Mouse (Mus musculus) liver (tissue): ENCODE results near the gene Col1a2.
A peak's percentile ranks its signal among the peaks of the same experiment; 100 is the strongest.

Source experiments
- DNase-seq: peaks from one replicate; pipeline ENCODE4 v3.0.0-alpha.2; 2020; ENCODE audit warnings: mixed read lengths

Col1a2 gene

DNA sequence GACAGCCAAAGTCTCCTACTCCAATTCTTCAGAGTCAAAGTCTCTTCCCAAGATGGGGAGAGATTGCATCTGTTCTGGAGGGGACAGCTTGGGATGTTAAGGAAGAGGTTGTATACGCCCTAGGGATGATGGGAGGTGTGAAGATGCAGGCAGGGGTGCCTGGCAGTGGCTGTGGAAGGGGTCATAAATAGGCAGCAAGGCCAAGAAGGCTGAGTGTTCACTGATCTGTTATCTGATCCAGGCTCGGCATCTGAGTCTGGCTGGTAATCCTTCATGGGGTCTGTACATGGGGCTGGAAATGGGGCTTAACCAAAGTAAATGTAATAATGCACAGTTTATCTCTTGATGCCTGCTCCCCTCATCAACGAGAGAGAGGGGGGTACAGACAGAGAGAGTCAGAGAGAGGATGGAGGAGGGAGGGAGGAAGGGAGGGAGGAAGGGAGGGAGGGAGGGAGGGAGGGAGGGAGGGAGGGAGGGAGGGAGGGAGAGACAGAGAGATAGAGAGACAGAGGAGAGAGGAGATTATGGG is at the start of gene Col1a2:
Col1a2 (plus strand) TSS at position 212 of the 529 bp plus-strand sequence.
- no peak for DNase-seq

GRCm38 (mm10) chr6:4455518-4455917 is 49.1 kb upstream of the Col1a2 start:
- no peak for DNase-seq

GRCm38 (mm10) chr6:4455961-4456617 is 48.5 kb upstream of the Col1a2 start:
- DNase-seq: peak; percentile 12

DNA sequence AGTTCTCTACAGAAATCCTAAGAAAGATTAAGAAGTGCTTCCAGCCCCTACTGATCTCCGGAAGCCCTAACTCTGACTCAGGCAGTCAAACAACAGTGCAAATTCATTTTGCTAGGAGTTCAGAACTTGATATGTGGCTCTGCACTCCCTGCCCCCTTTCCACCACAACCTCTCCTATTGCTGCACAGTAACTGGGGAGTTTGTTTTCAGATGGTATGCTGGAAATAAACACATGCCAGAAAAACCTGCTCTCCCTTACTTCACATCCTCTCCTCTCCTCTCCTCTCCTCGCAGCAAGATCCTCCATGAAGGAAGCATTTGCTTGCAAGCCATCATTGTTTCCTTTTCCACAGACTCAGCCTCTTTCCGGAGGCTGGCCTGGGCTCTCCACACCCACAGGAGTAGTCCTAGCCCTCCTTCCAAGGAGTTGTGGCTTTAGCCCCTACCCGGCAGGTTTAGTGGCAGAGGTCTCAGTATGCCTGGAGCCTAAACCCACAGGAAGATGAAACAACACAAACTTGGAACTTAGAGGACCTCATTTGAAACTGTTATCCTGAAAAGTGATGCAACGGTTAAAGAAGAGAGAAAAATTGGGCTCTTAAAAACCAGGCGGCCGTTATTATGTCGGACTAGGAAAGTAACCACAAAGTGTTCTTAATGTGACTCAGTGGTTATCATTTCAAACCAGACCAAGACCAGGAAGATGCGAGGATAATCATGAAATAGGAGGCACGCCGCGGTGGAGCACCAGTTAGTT is 47.7 kb upstream of the Col1a2 start:
- DNase-seq: peak; percentile 6

DNA sequence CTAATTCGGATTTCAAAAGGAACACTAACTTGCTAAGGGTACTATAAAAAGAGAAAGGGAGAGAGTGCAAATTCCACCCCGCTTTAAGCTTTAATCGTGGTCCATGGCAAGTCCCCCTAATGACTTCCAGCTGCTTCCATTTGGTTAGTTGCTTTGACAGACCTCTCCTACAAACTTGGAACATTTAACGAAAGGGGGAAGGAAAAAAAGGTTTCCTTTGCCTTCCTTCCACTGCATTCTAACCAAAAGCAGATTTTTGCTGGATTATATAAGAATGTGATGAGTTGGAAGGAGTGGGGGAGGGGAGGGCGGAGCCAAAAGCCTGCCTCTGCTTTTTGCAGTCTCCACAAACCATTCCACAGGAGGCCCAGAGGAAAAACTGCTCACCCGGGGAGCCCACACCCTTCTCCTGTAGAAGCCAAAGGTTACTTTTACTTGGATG is 47.0 kb upstream of the Col1a2 start:
- peak; percentile 58 for DNase-seq

GRCm38 (mm10) chr6:4465320-4465719 is 39.3 kb upstream of the Col1a2 start:
- DNase-seq: no peak

GRCm38 (mm10) chr6:4483577-4483936 is 21.1 kb upstream of the Col1a2 start:
- DNase-seq: no peak

DNA sequence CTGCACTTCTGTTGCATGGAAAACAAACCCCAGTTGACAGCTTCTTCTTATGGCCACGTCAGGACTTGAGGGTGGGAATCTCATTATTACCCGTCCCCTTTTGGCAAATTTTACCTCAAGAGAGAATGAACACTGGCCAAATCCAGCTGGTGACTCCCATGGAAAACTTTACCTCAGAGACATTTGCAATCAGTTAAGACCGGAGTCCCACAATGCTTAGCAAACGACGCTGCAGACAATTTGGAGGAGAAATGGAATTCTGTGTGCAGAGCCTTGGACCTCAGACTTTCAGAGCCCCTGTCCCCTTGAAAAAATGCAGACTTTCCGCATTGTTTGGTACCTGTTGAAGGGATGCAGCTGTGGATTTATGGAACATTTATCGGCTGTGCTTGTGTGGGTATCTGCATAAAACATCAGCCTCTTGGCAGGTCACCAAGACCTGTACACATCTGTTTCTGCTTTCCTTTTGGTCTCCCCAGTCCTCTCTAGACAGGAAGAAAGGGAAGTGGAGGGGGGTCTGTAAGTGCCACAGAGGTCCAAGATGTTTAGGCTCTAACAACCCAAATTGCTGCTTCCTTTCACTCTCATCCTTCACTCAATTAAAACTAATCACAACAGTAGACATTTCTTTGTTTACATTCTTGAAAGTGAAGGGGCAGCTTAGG is 20.5 kb upstream of the Col1a2 start:
- DNase-seq: no peak

- DNase-seq: peak; percentile 16
Measured at GRCm38 (mm10) chr6:4488349-4488748, 16.3 kb upstream of the Col1a2 start.

DNA sequence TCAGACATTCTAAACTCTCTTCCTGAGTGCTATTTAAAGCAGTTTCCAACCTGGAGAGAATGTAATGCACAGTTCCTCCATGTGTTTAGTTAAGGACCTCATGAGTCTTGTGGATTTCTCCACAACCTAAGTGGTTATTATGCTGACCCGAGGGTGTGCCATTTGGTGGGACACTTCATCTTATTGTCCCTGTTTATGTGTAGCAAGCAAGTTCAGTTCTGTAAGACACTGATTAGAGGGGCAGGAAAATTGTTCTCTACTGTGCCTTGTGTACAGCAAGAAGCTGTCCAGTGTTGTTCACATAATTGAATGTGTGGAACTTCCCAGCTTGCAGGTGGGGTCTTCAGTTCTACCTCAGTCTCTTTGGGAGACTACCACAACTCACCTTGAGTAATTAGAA is 15.6 kb upstream of the Col1a2 start:
- DNase-seq: no peak

DNA sequence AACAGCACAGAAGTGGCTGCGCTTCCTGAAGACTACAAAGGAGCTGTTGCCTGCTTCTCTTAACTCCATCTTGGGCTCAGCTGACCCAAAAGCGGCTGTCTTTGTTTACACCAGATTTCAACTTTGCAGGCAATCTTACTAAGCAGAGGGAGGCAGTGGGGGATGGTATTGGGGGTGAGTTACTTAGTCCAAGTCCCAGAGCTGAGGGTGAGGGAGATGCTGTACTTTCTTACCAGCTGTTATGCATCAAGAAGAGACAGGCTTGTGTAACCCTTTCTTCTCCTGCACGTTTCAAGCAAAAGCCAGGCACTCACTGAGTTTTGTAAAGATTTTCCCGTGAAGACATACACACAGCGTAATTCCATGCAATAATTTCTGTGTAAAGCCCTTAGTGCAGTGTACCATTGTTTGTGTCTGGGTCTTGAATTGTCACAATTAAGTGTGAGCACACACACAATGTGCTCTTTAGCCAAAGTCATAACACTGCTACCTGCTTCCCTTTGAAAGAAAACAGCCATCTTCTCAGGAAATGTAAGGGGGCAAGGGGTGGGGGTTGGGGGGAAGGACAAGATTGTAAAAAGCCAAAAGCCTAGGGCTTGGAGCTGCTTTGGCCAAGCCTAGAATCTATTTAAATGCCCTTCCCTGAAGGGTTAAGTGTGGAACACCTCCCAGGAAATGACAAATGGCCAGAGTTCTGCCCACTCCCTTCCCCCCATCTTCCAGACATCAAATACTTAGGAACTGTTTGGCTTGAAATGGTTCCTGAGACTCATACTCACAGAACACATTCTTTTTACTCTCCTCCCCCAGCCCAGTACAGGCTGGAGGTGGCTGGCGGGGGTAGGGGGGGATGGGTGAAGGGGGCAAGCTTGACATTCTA is 15.0 kb upstream of the Col1a2 start:
- DNase-seq: peak; percentile 42

GRCm38 (mm10) chr6:4493666-4494065 is 10.9 kb upstream of the Col1a2 start:
- DNase-seq: no peak

- no peak for DNase-seq
Measured at GRCm38 (mm10) chr6:4496428-4496827, 8.2 kb upstream of the Col1a2 start.

DNA sequence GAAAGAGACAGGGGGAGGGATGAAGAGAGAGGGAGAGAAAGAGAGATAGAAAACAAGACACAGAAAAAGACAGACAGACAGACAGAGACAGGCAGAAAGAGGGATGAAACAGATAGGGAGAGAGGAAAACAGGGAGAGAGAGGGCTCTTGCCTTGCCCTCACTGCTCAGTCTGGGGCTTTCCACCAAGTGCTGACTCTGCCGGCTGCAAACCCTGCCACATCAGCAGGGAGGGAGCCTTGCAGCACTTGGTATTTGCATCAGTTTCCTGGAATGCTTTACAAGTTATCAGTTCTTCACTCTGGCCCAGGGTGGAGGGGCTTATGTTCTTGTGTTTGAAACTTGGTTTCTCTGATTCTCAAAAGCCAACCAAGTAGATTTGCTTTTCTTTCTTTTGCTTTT is 1.5 kb upstream of the Col1a2 start:
- DNase-seq: peak; percentile 21

DNA sequence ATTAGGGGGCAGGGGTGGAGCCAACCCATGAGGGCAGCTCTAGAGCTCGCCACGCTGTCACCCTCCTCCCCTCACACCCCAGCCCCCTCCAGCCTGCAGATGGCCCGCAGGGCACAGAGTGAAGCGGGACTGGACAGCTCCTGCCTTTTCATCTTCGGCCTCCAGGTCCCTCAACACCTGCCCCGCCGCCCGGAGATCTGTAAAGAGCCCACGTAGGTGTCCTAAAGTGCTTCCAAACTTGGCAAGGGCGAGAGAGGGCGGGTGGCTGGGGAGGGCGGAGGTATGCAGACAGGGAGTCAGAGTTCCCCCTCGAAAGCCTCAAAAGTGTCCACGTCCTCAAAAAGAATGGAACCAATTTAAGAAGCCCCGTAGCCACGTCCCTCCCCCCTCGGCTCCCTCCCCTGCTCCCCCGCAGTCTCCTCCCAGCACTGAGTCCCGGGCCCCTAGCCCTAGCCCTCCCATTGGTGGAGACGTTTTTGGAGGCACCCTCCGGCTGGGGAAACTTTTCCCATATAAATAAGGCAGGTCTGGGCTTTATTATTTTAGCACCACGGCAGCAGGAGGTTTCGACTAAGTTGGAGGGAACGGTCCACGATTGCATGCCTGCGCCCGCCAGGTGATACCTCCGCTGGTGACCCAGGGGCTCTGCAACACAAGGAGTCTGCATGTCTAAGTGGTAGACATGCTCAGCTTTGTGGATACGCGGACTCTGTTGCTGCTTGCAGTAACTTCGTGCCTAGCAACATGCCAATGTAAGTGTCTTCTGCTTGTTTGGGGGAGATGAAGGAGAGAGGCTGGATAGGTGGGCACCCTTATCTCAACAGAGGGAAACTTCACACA is 764 bp downstream of the Col1a2 start:
- DNase-seq: peak; percentile 61

DNA sequence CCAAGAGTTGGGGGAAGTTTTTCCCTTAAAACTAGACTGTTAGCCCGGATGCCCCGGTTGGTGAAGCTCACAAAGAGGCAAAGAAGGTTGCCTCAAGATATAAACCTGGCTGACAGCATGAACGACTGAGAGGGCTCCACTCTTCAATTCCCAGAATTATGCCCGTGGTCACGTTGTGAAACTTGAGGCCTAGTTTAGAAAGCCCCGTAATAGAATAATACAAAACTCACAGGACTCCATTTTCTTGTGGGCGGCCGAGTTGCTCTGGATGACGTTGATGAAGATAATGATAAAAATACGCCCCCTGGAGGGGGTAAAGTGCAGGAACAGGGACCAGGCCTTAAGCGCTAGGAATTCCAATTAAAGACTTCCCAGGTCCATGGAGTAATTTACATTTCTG is 1.5 kb downstream of the Col1a2 start:
- no peak for DNase-seq

DNA sequence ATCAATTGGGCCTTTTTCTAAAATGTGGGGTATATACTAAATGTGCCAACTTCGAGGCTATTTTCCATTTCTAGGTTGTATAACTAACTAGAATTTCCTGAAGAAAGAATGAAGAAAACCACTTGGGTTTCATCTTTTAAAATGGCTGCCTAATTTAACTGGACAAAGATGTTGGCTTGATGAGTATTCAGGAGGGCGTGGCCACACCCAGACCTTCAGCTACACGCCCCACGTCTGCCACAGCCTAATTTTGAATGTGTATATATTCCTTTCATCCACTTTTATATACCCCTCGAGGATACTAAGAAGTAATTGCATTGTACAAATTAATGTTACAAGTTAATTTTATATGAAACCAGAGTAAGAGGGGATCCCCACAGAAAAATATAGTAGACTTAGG is 2.2 kb downstream of the Col1a2 start:
- DNase-seq: no peak

DNA sequence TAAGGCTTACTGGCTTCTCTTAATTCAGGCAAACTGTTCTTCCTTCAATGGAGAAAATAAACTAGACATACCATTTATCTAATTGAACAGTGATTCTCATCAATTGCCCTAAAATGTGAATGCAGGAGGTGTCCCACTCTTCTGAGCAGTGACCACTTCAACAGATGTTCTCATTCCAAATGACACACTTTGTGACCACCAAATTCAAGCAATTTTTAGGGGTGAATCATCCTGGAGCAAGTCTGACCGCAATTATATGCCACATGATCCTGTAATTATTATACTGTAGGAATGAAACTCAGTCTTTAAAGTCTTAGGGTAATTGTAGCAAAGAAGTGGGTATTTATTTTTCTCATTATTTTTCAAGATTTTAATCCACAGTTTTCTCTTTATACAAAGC is 2.7 kb downstream of the Col1a2 start:
- no peak for DNase-seq

DNA sequence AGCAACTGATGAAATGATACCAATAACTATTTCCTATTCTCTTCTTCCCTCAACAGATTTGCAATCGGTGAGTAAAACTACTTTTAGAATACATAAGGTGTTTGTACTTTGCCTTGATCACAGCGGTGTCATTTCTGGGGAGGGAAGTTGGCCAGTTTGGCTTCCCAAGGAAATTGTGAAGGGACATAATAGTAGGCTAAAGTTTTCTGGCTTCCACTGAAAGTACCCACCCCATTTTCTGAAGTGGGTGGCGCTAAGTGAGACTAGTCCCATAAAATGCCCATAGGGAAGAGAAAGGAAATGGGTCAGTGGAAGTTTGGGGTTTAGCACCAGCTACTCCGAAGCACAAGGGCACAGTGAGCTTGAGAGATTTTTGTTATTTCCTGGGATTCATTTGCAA is 3.7 kb downstream of the Col1a2 start:
- DNase-seq: no peak

GRCm38 (mm10) chr6:4509395-4509794 is 4.8 kb downstream of the Col1a2 start:
- no peak for DNase-seq

DNA sequence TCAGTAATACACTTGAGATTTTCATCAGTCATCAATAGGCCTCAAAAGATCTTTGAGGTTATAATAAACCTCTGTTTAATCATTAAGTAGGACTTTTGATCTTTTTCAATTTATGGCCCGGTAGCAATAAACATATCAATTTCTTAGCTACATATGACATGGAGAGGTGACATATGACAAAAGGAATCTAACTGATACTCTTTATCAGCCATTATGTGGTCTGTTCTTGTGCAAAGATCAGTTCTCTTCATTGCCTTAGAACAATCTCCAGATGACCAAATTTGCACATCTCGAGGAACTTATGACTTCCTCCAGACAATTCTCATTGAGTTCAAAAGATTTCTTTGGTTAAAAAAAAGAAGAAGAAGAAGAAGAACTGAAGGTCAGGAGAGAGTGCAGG is 10.1 kb downstream of the Col1a2 start:
- DNase-seq: no peak

- no peak for DNase-seq
Measured at GRCm38 (mm10) chr6:4521031-4521430, 16.4 kb downstream of the Col1a2 start.
